ENCODE assay signal across 8 mouse cellular contexts in genomic region chr1:42952734-42953481, GRCm38 (mm10). TPM values are rescaled to one million over a fixed set of nuclear protein-coding genes. Genes with fewer than 3 reads are reported as not detected.
DNase-seq lines count a peak whose midpoint lies in the region; ATAC-seq and TF ChIP-seq lines count a peak whose summit lies in the region.

Gene Gpr45, plus strand, starts transcription at chr1:42952872.

- H3K9ac ChIP-seq in embryonic facial prominence, embryonic 13.5 days: peak within 1 kb of the TSS; percentile 85
- H3K9ac ChIP-seq in heart, embryonic 16.5 days (ENCODE audit: low read length): peak within 1 kb of the TSS; percentile 78

- peaks cover 53% of the 10 kb centered on the region for H3K27me3 ChIP-seq in E14TG2a.4 (ENCODE audit: insufficient read depth, low read length)
- H3K27me3 ChIP-seq in embryonic facial prominence, embryonic 13.5 days: no peaks in the 10 kb centered on the region
- peaks cover 4% of the 10 kb centered on the region for H3K27me3 ChIP-seq in heart, embryonic 16.5 days (ENCODE audit: control insufficient read depth, insufficient read depth, low read length)

- H3K9me3 ChIP-seq in E14TG2a.4 (ENCODE audit: low read length): no peaks in the 10 kb centered on the region
- no peaks in the 10 kb centered on the region for H3K9me3 ChIP-seq in embryonic facial prominence, embryonic 13.5 days
- no peaks in the 10 kb centered on the region for H3K9me3 ChIP-seq in heart, embryonic 16.5 days (replicated peaks; ENCODE audit: control insufficient read depth, low read length)

- peak; percentile 82 for ATAC-seq in embryonic facial prominence, embryonic 13.5 days (ENCODE audit: insufficient number of reproducible peaks, insufficient read depth, low FRiP score, low TSS enrichment, low read depth)
- ATAC-seq in heart, embryonic 16.5 days (replicated peaks; ENCODE audit: extremely low read depth, insufficient read depth, low FRiP score): peak; percentile 68

- no peak for TF ChIP-seq CTCF in E14TG2a.4 (conservative IDR thresholded peaks at IDR 0.05; ENCODE audit: low read length)

- H3K4me1 ChIP-seq in E14TG2a.4 (replicated peaks; ENCODE audit: low read depth, low read length): peaks cover 27% of the 10 kb centered on the region
- H3K4me1 ChIP-seq in embryonic facial prominence, embryonic 13.5 days: peaks cover 10% of the 10 kb centered on the region
- no peaks in the 10 kb centered on the region for H3K4me1 ChIP-seq in heart, embryonic 16.5 days (ENCODE audit: control insufficient read depth, insufficient read depth, low read length)

- peak; percentile 21 for DNase-seq in adrenal gland, postnatal 25 days
- peak; percentile 50 to 66 for DNase-seq in layer of hippocampus, postnatal 25 days (ENCODE audit: extremely low spot score in 1 of 2, low spot score in 1 of 2)
- peak; percentile 42 for DNase-seq in lung, postnatal 10 days
- DNase-seq in right cerebral cortex, postnatal 10 days (ENCODE audit: low spot score in 2 of 2): peak; percentile 80
- no peak for DNase-seq in urinary bladder, postnatal 36 days (ENCODE audit: low spot score in 2 of 2)

- WGBS in embryonic facial prominence, embryonic 13.5 days: under 1% methylated on average over 63 of the region's 71 CpGs
- WGBS in heart, embryonic 16.5 days: 3% methylated on average over 53 of the region's 71 CpGs

- H3K36me3 ChIP-seq in E14TG2a.4 (ENCODE audit: insufficient read depth, low read length): no peaks in the 10 kb centered on the region
- H3K36me3 ChIP-seq in embryonic facial prominence, embryonic 13.5 days: no peaks in the 10 kb centered on the region
- no peaks in the 10 kb centered on the region for H3K36me3 ChIP-seq in heart, embryonic 16.5 days (ENCODE audit: control insufficient read depth, insufficient read depth)

- peak within 1 kb of the TSS; percentile 88 for H3K27ac ChIP-seq in embryonic facial prominence, embryonic 13.5 days
- H3K27ac ChIP-seq in heart, embryonic 16.5 days (ENCODE audit: low read length): no peak within 1 kb of the TSS

- H3K4me3 ChIP-seq in E14TG2a.4 (replicated peaks; ENCODE audit: low read length): peak within 1 kb of the TSS; percentile 83
- H3K4me3 ChIP-seq in embryonic facial prominence, embryonic 13.5 days: peak within 1 kb of the TSS; percentile 68
- peak within 1 kb of the TSS; percentile 78 for H3K4me3 ChIP-seq in heart, embryonic 16.5 days (ENCODE audit: low read length)

- peak within 1 kb of the TSS; percentile 71 for H3K4me2 ChIP-seq in embryonic facial prominence, embryonic 13.5 days
- H3K4me2 ChIP-seq in heart, embryonic 16.5 days (ENCODE audit: low read depth, low read length): peak within 1 kb of the TSS; percentile 99

RNA-seq across cellular contexts. Expression of gene Gpr45, which starts in this region (rescaled TPM):
- total RNA-seq in adrenal gland, postnatal 25 days (2021): 1.8 and 2.0 TPM in 2 replicates
- polyA plus RNA-seq in embryonic facial prominence, embryonic 13.5 days (2015; fragmentation: Nextera tagmentation; extraction: Ambion mirVana): 14.8 and 16.3 TPM in 2 replicates
- polyA plus RNA-seq in heart, embryonic 16.5 days (2015; fragmentation: Nextera tagmentation; extraction: Ambion mirVana): 1.4 and 1.9 TPM in 2 replicates
- 10 to 100 TPM; 24.8 to 25.8 TPM for total RNA-seq in layer of hippocampus, postnatal 25 days (2021)

Comparison
In these comparisons a context has a peak if more than half of its experiments do, and no peak if none do; other contexts are left out.
1. DNase-seq: peak in adrenal gland, postnatal 25 days (single experiment), layer of hippocampus, postnatal 25 days (2 of 2), lung, postnatal 10 days (single experiment) and right cerebral cortex, postnatal 10 days (2 of 2); none in urinary bladder, postnatal 36 days (0 of 2).
2. Peak in every context shown above with its lines, with median percentiles within 50 percentile points of each other: H3K4me3 ChIP-seq.